Mouse (Mus musculus) thymus, postnatal 25 days (tissue): ENCODE measurements around the gene Aak1.
A peak's percentile ranks its signal among the peaks of the same experiment; 100 is the strongest.

Experiments used
- DNase-seq: peaks from one replicate; pipeline ENCODE4 v3.0.0; 2022

Aak1 gene

GRCm38 (mm10) chr6:86848915-86849644 lies at the start of gene Aak1:
TSS of gene Aak1 (plus strand) at chr6:86849517.
- DNase-seq, result peak; percentile 94

GRCm38 (mm10) chr6:86800467-86800866 lies 48.9 kb upstream of the Aak1 start:
- DNase-seq, result no peak

GRCm38 (mm10) chr6:86801431-86801830 lies 47.9 kb upstream of the Aak1 start:
- no peak for DNase-seq

GRCm38 (mm10) chr6:86804646-86805045 lies 44.7 kb upstream of the Aak1 start:
- no peak for DNase-seq

GRCm38 (mm10) chr6:86806455-86807086 lies 42.7 kb upstream of the Aak1 start:
- peak; percentile 69 for DNase-seq

GRCm38 (mm10) chr6:86812919-86813318 lies 36.4 kb upstream of the Aak1 start:
- DNase-seq, result no peak

GRCm38 (mm10) chr6:86813341-86813740 lies 36.0 kb upstream of the Aak1 start:
- peak; percentile 59 for DNase-seq

GRCm38 (mm10) chr6:86814926-86815325 lies 34.4 kb upstream of the Aak1 start:
- DNase-seq, result no peak

GRCm38 (mm10) chr6:86815436-86815835 lies 33.9 kb upstream of the Aak1 start:
- no peak for DNase-seq

- DNase-seq, result peak; percentile 31
These were observed 32.7 kb upstream of the Aak1 start for GRCm38 (mm10) chr6:86816586-86816985.

- DNase-seq, result no peak
These were observed 30.4 kb upstream of the Aak1 start for GRCm38 (mm10) chr6:86818914-86819313.

GRCm38 (mm10) chr6:86819926-86820325 lies 29.4 kb upstream of the Aak1 start:
- no peak for DNase-seq

GRCm38 (mm10) chr6:86820690-86821089 lies 28.6 kb upstream of the Aak1 start:
- peak; percentile 41 for DNase-seq

GRCm38 (mm10) chr6:86822285-86823050 lies 26.8 kb upstream of the Aak1 start:
- DNase-seq, result no peak

- DNase-seq, result peak; percentile 20
These were observed 26.3 kb upstream of the Aak1 start for GRCm38 (mm10) chr6:86823051-86823431.

GRCm38 (mm10) chr6:86823824-86824223 lies 25.5 kb upstream of the Aak1 start:
- peak; percentile 70 for DNase-seq

- DNase-seq, result no peak
These were observed 24.9 kb upstream of the Aak1 start for GRCm38 (mm10) chr6:86824401-86824800.

- DNase-seq, result peak; percentile 36
These were observed 21.9 kb upstream of the Aak1 start for GRCm38 (mm10) chr6:86827432-86827831.

GRCm38 (mm10) chr6:86829768-86830167 lies 19.5 kb upstream of the Aak1 start:
- no peak for DNase-seq

- no peak for DNase-seq
These were observed 18.4 kb upstream of the Aak1 start for GRCm38 (mm10) chr6:86830738-86831500.

- DNase-seq, result no peak
These were observed 16.4 kb upstream of the Aak1 start for GRCm38 (mm10) chr6:86832802-86833502.

- DNase-seq, result no peak
These were observed 10.2 kb upstream of the Aak1 start for GRCm38 (mm10) chr6:86839089-86839488.
